In genomic region chr1:143739361-143740350, GRCm38 (mm10) we compare ENCODE assay signal across 8 mouse cellular contexts. TPM values are rescaled to one million over a fixed set of nuclear protein-coding genes. Genes with fewer than 3 reads are reported as not detected.
DNase-seq lines count a peak whose midpoint lies in the region; ATAC-seq lines count a peak whose summit lies in the region.

No protein-coding gene starts in this region.

- DNase-seq in adrenal gland, adult (ENCODE audit: inconsistent age in 2 of 2, low spot score in 1 of 2) = peak; percentile 90 to 95
- peak; percentile 78 for DNase-seq in embryo, embryonic 10.5 days (ENCODE audit: low spot score)
- DNase-seq in gastrocnemius, postnatal 14 days = peak; percentile 81
- peak; percentile 78 to 92 for DNase-seq in left cerebral cortex, postnatal 10 days (ENCODE audit: extremely low spot score in 1 of 2, low spot score in 2 of 2)
- DNase-seq in right cerebral cortex, postnatal 25 days = peak; percentile 93
- DNase-seq in urinary bladder, postnatal 4 days (ENCODE audit: low spot score in 2 of 2) = peak; percentile 77 to 82

- intact Hi-C loops in gastrocnemius, postnatal 14 days (cut with DNase I; ENCODE audit: low total_unique reads) = loop anchor here (5.0 kb wide), 1 partner anchor 37 kb away; the partner anchor contains the start of gene Cdc73
- intact Hi-C loops in left cerebral cortex, postnatal 10 days (cut with DNase I) = loop anchor here (5.0 kb wide), 1 partner anchor 37 kb away; the partner anchor contains the start of gene Cdc73

- peak; percentile 84 for ATAC-seq in inflammation-experienced regulatory T-cells, adult 6 months
- ATAC-seq in megakaryocyte-erythroid progenitor cell, adult 5-6 weeks (replicated peaks; ENCODE audit: low FRiP score, low TSS enrichment, poor library complexity, severe bottlenecking) = peak; percentile 76

RNA-seq across cellular contexts. Expression of gene Glrx2, which starts 23.5 kb away (rescaled TPM):
- 10 to 100 TPM; 70.1 to 76.4 TPM for total RNA-seq in gastrocnemius, postnatal 14 days (2021)
- 10 to 100 TPM; 38.7 to 54.4 (median 40.4) TPM for polyA plus RNA-seq in inflammation-experienced regulatory T-cells, adult 6 months (2017; shearing (Covaris generic))
- 100 to 1,000 TPM; 119 to 123 TPM for total RNA-seq in left cerebral cortex, postnatal 10 days (2021)
- total RNA-seq in megakaryocyte-erythroid progenitor cell, adult 5-6 weeks (2014; fragmentation: Nextera tagmentation) = 68.9 and 106 TPM in 2 replicates
- 51.3 and 54.5 TPM in 2 replicates for total RNA-seq in megakaryocyte-erythroid progenitor cell, adult 5-6 weeks (2017)

RNA-seq across cellular contexts. Expression of gene Cdc73, which starts 37.0 kb away (rescaled TPM):
- 10 to 100 TPM; 46.0 to 49.2 TPM for total RNA-seq in gastrocnemius, postnatal 14 days (2021)
- polyA plus RNA-seq in inflammation-experienced regulatory T-cells, adult 6 months (2017; shearing (Covaris generic)) = 10 to 100 TPM; 17.7 to 21.5 (median 17.9) TPM
- 10 to 100 TPM; 46.5 to 49.3 TPM for total RNA-seq in left cerebral cortex, postnatal 10 days (2021)
- 77.8 and 82.6 TPM in 2 replicates for total RNA-seq in megakaryocyte-erythroid progenitor cell, adult 5-6 weeks (2014; fragmentation: Nextera tagmentation)
- 18.4 and 25.9 TPM in 2 replicates for total RNA-seq in megakaryocyte-erythroid progenitor cell, adult 5-6 weeks (2017)

RNA-seq across cellular contexts. Expression of gene Trove2, which starts 37.2 kb away (rescaled TPM):
- total RNA-seq in gastrocnemius, postnatal 14 days (2021) = 1 to 10 TPM; 3.7 to 3.8 TPM
- polyA plus RNA-seq in inflammation-experienced regulatory T-cells, adult 6 months (2017; shearing (Covaris generic)) = 1 to 10 TPM; 4.6 to 6.5 (median 4.7) TPM
- 10 to 100 TPM; 27.5 to 30.8 TPM for total RNA-seq in left cerebral cortex, postnatal 10 days (2021)
- 0.85 and 2.1 TPM in 2 replicates for total RNA-seq in megakaryocyte-erythroid progenitor cell, adult 5-6 weeks (2014; fragmentation: Nextera tagmentation)
- total RNA-seq in megakaryocyte-erythroid progenitor cell, adult 5-6 weeks (2017) = 1.7 and 5.1 TPM in 2 replicates

RNA-seq across cellular contexts. Expression of gene Uchl5, which starts 37.4 kb away (rescaled TPM):
- 10 to 100 TPM; 21.3 to 25.9 TPM for total RNA-seq in gastrocnemius, postnatal 14 days (2021)
- polyA plus RNA-seq in inflammation-experienced regulatory T-cells, adult 6 months (2017; shearing (Covaris generic)) = 10 to 100 TPM; 49.2 to 94.0 (median 74.1) TPM
- total RNA-seq in left cerebral cortex, postnatal 10 days (2021) = 10 to 100 TPM; 33.1 to 33.2 TPM
- 99.1 and 112 TPM in 2 replicates for total RNA-seq in megakaryocyte-erythroid progenitor cell, adult 5-6 weeks (2014; fragmentation: Nextera tagmentation)
- 140 and 180 TPM in 2 replicates for total RNA-seq in megakaryocyte-erythroid progenitor cell, adult 5-6 weeks (2017)

Comparison
In these comparisons a context has a peak if more than half of its experiments do, and no peak if none do; other contexts are left out.
1. Peak in every context shown above with its lines: DNase-seq and ATAC-seq.
2. RNA of gene Trove2, which starts 37.2 kb away (total RNA-seq): 27.5 to 30.8 TPM in left cerebral cortex, postnatal 10 days; 3.7 to 3.8 TPM in gastrocnemius, postnatal 14 days and 0.85 to 5.1 TPM in megakaryocyte-erythroid progenitor cell, adult 5-6 weeks; every median in the first group is over 4 times any median in the second.